Mouse (Mus musculus): ENCODE results near the gene Homer2.

The Homer2 gene

GRCm38 (mm10) chr7:81587238-81587637 is 120.1 kb downstream of the Homer2 start:
- DNase-seq (ENCODE audit: low read depth, low spot score): no peak

GRCm38 (mm10) chr7:81585326-81585725 is 122.0 kb downstream of the Homer2 start:
- no peak for DNase-seq (ENCODE audit: low read depth, low spot score)

GRCm38 (mm10) chr7:81583512-81583911 is 123.8 kb downstream of the Homer2 start:
- no peak for DNase-seq (ENCODE audit: low read depth, low spot score)

GRCm38 (mm10) chr7:81579312-81579711 is 128.0 kb downstream of the Homer2 start:
- no peak for DNase-seq (ENCODE audit: low read depth, low spot score)

GRCm38 (mm10) chr7:81578413-81578812 is 128.9 kb downstream of the Homer2 start:
- no peak for DNase-seq (ENCODE audit: low read depth, low spot score)

- no peak for DNase-seq (ENCODE audit: low read depth, low spot score)
Measured at GRCm38 (mm10) chr7:81577872-81578271, 129.5 kb downstream of the Homer2 start.

- DNase-seq (ENCODE audit: low read depth, low spot score): no peak
Measured at GRCm38 (mm10) chr7:81575606-81576005, 131.7 kb downstream of the Homer2 start.

- no peak for DNase-seq (ENCODE audit: low read depth, low spot score)
Measured at GRCm38 (mm10) chr7:81573821-81574220, 133.5 kb downstream of the Homer2 start.

GRCm38 (mm10) chr7:81573397-81573796 is 133.9 kb downstream of the Homer2 start:
- peak; percentile 44 for DNase-seq (ENCODE audit: low read depth, low spot score)

- peak; percentile 46 for DNase-seq (ENCODE audit: low read depth, low spot score)
Measured at GRCm38 (mm10) chr7:81572610-81573268, 134.6 kb downstream of the Homer2 start.

- peak; percentile 54 for DNase-seq (ENCODE audit: low read depth, low spot score)
Measured at GRCm38 (mm10) chr7:81571941-81572441, 135.3 kb downstream of the Homer2 start.

GRCm38 (mm10) chr7:81571108-81571940 is 136.0 kb downstream of the Homer2 start, which contains the start of gene Whamm:
Whamm (plus strand) TSS chr7:81571266.
- peak; percentile 95 for DNase-seq (ENCODE audit: low read depth, low spot score)

GRCm38 (mm10) chr7:81570752-81571107 is 136.6 kb downstream of the Homer2 start:
- no peak for DNase-seq (ENCODE audit: low read depth, low spot score)

GRCm38 (mm10) chr7:81570271-81570670 is 137.1 kb downstream of the Homer2 start:
- no peak for DNase-seq (ENCODE audit: low read depth, low spot score)

GRCm38 (mm10) chr7:81569851-81570250 is 137.5 kb downstream of the Homer2 start:
- DNase-seq (ENCODE audit: low read depth, low spot score): no peak

- no peak for DNase-seq (ENCODE audit: low read depth, low spot score)
Measured at GRCm38 (mm10) chr7:81567396-81567795, 139.9 kb downstream of the Homer2 start.

- DNase-seq (ENCODE audit: low read depth, low spot score): no peak
Measured at GRCm38 (mm10) chr7:81566892-81567291, 140.4 kb downstream of the Homer2 start, which contains the start of gene Fsd2. Fsd2 (minus strand) TSS chr7:81566944.

- no peak for DNase-seq (ENCODE audit: low read depth, low spot score)
Measured at GRCm38 (mm10) chr7:81566332-81566731, 141.0 kb downstream of the Homer2 start.

GRCm38 (mm10) chr7:81565381-81566055 is 141.8 kb downstream of the Homer2 start:
- no peak for DNase-seq (ENCODE audit: low read depth, low spot score)

- no peak for DNase-seq (ENCODE audit: low read depth, low spot score)
Measured at GRCm38 (mm10) chr7:81564766-81565165, 142.6 kb downstream of the Homer2 start.

GRCm38 (mm10) chr7:81563506-81564015 is 143.8 kb downstream of the Homer2 start:
- no peak for DNase-seq (ENCODE audit: low read depth, low spot score)

GRCm38 (mm10) chr7:81561211-81561610 is 146.1 kb downstream of the Homer2 start:
- no peak for DNase-seq (ENCODE audit: low read depth, low spot score)

All from A20 (cell line).